Mouse (Mus musculus): ENCODE results near the gene Araf.
A peak's percentile ranks its signal among the peaks of the same experiment; 100 is the strongest.
"Not testable (repeated sequence)": the region's sequence is repeated elsewhere in the genome, so short reads cannot be mapped to it uniquely, and the experiment has no call there.

Araf gene

DNA sequence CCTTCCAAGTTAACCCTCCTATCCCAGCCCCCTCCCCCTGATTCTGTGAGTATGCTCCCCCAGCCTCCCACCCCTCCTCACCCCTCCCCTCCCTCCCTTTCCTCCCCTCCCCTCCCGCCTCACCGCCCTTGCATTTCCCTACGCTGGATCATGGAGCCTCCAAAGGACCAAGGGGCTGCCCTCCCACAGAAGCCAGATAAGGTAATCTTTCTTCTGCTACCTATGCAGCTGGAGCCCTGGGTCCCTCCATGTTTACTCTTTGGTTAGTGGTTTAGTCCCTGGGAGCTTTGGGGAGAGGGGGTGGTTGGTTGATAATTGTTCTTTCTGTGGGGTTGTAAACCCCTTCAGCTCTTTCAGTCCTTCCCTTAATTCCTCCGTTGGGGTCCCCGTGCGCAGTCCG lies at the start of gene Araf:
Araf (plus strand) TSS at position 134 of the 400 bp plus-strand sequence.
- DNase-seq (ENCODE audit: low read depth, low spot score): no peak

DNA sequence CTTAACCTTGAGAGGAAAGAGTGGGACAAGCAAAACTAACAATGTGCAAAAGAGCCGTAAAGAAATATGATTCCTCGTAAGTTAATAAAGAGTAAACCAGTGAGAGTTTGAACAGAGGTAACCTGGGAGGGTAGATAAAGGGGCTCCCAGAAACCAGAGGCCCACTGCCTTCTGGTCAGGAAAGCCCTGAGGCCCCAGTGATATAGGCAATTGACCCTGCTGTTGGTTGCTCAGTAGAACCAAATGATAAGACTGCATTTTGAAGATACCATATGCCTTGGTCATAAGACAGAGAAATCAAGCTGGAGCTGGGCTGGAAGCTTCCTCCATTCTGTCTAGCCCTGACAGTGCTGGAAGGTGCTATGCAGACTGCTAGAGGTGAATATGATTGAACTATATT lies 48.8 kb upstream of the Araf start:
- DNase-seq (ENCODE audit: low read depth, low spot score): no peak

DNA sequence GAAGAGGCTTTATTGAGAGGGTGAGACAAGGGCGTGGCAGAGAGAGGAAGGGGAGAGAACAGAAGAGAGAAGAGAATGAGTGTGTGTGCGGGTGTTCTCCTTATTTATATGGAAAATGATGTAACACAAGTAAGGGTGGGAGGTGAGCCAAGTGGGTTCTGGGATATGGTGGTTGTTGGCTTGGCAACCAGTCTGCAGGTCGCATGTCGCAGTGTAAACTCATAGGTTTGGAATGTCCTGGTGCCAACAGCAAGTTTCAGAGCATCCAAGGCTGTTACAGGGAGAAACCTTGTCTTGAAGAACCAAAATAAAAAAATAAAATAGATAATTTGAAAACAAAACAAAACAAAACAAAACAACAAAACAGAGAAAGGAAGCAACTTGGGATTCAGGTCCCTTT lies 36.4 kb upstream of the Araf start:
- no peak for DNase-seq (ENCODE audit: low read depth, low spot score)

DNA sequence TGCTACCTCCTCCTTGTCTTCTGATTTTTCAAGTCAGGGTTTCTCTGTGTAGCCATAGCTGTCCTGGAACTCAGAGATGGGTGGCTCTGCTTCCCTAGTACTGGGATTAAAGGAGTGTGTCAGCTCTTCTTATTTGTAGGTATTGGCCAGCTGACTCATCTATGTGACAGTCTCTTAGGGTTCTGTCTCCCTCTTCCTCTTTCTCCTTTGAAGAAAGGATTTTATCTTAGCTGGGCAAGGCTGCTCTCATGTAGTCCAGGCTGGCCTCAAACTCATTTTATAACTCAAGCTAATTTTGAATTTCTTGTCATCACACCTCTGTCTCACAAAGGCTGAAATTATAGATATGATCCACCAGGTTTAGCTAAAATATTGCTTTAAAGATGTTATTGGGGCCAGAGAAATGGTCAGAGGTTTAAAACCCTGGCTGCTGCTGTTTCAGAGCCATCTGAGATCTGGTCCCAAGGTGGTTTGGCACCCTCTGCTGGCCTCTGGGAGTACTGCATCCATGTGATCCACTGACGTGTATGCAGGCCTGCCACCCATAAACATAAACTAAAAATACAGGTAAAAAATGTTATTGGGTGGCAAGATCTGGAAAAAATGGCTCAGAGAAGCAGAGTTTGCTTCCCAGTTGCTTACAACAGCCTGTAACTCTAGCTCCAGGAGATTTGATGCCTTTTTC lies 26.8 kb upstream of the Araf start:
- peak; percentile 28 for DNase-seq (ENCODE audit: low read depth, low spot score)

DNA sequence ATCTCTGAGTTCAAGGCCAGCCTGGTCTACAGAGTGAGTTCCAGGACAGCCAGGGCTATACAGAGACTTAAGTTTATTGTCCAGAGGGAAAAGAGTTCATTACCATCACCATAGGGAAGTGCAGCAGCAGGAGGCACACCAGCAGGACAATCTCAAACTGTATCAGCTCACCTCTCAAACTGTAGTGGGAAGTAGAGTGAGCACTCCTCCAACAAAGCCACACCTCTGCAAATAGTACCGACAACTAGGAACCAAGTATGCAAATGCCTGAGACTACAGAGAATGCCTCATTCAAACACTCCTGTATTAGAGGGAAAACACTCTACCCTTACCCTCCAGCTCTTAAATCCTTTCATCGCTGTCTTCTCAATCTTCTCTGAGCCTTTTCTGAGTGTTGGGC lies 25.9 kb upstream of the Araf start:
- DNase-seq (ENCODE audit: low read depth, low spot score): no peak

DNA sequence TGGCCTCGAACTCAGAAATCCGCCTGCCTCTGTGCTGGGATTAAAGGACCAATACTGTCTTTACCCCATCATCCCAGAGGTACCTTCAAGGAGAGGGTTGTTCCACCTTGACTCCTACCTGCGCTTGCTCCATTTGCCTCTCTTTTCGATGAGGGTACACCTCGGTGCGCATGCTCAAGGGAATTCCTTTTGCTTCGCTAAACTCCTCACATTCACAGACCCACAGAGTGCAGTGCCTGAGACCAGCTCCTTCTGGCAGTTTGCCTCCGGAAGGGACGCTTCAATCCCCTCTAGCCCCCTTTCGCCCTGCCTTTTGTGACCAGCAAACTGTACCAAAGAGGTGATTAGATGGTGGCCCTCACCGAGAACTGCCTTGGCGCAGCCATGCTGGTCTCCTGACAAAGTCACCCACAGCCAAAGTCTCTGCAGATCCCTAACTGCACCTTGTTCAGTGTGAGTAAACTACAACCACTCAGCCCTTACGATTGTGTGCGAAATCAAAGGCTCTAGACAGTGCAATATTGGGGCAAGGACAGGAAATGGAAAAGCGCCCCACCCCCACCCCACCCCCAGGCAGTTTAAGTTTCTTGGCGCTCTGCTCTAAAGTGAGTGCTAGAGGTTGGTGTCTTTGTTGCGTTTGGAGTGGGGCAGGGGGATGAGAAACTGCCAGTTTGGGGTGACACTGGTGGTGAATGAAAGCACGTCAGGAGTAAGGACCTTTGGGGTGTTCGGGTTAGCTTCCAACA lies 22.2 kb upstream of the Araf start:
- no peak for DNase-seq (ENCODE audit: low read depth, low spot score)

DNA sequence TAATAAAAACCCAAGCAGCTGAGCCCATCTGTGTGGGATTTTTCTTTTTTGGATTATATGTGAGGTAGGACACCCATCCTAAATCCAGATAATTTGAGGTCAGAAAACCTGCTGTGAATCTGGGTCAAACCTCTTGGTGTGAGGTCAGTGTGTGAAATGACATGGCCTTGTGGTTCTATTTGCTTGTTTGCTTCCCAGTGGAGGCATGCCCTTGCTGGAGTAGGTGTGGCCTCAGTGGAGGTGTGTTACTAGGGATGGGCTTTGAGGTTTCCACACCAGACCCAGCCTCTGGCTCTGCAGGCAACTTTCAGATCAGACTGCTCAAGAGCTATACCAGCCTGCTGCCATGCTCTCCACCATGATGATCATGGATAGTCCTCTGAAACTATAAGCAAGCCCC lies 20.0 kb upstream of the Araf start:
- DNase-seq (ENCODE audit: low read depth, low spot score): no peak

DNA sequence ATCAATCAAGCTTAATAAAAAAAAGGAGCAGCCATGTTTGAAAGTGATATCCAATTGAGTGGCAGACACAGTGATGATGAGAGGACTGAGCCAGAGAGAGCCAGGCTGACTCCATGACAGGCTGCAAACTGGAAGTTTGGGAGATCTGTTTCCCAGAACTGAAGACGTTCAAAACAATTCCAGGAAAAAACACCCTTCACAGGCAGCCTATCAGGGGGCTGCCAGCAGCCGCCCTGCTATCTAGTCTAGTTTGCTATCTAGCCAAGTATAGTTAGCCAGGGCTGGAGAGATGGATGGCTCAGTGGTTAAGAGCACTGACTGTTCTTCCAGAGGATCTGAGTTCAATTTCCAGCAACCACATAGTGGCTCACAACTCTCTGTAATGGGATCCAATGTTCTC lies 10.3 kb upstream of the Araf start:
- no peak for DNase-seq (ENCODE audit: low read depth, low spot score)

DNA sequence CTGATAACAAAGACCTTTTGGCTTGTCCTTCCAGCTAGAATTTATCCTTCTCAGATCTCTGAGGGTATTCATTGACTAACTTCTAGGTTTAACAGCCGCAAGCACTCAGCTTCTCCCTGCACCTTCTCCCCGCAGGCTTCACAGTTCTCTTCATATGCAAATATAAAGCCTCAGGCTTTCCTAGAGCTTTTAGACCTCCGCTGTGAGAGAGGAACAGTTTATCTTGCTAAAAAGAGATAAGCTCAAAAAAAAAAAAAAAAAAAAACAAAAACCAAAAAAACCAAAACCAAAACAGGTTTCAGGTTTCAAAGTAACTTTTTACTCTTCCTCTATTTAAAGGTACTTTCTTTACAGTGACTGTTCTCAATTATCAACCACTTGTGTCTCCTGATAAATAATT lies 5.2 kb upstream of the Araf start:
- DNase-seq (ENCODE audit: low read depth, low spot score): no peak

DNA sequence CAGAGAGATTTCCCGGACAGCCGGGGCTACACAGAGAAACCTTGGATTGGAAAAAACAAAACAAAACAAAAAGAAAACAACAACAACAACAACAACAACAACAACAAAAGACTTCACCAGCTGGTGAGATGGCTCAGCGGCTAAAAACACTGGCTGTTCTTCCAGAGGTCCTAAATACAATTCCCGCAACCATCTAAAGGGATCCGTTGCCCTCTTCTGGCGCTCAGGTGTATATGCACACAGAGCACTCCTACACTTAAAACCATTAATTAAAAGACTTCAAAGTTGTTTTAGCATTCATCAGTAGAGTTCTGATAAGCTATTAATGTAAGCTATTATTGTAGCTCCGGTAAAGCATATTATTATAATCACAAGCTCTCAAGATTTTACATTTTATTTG lies 4.4 kb upstream of the Araf start:
- DNase-seq (ENCODE audit: low read depth, low spot score): no peak

DNA sequence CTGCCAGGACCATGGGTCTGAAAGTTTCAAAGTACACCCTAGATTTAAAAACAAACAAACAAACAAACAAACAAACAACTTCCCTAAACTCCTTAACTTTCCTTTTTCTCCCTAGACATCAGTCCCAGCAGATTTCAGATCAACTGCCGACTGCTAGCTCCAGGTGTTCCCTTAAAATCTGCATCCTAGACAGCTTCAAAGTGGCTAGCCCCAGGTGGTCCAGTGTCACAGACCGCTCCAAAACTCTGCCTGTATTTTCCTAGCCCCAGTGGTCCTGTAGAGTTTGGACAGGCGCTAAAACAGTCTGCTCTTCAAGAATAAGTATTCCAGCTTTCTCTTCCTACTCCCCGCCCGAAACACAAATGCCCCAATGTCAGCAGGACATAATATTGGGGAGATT lies 3.4 kb upstream of the Araf start:
- DNase-seq (ENCODE audit: low read depth, low spot score): no peak

DNA sequence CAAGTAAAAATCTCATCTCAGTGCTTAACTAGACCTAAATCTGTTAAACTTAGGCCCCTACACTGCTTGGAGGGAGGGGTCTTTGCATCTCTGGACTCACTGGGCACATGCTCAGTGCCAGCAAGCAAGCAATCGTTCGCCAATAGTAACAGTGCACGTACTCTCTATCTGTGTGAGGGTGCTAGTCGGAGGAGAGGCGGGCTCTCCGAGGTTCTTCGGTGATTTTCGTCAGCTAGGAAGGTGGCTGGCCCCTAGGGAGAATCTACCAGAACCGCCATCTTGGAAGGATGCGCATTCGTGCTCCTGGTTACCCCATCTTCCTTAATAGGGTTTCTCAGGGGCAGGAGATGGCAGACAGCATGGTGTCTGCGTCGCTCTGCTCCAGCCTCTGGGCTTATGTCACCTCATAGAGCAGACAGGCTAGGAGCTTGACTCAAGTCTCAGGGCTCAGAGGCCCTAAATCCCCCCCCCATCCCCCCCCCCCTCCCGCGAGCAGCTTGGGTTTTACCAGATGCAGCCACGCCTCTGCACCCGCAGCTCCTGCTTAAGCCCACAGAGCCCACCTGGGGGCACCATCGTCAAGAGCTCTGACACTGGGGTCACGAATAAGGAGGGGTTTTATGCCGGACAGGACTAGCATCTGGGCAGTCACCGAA lies 655 bp downstream of the Araf start:
- peak; percentile 88 for DNase-seq (ENCODE audit: low read depth, low spot score)

DNA sequence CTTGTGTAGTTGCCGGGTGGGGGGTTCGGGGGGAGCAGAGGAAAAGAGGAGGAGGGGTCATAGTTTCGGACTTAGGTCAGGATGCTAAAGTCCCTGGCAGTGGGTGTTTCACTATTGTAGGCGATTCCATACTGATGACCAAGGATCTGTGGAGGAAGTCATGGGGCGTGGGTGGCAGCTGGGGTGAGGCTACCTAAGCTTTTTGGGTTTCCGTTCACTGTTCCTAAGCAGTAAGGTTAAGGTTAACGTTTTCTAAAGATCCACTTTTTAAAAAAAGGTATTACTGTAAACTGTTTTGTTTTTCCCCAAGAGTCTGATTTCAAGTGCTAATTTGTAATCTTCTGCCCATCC lies 1.2 kb downstream of the Araf start:
- no peak for DNase-seq (ENCODE audit: low read depth, low spot score)

DNA sequence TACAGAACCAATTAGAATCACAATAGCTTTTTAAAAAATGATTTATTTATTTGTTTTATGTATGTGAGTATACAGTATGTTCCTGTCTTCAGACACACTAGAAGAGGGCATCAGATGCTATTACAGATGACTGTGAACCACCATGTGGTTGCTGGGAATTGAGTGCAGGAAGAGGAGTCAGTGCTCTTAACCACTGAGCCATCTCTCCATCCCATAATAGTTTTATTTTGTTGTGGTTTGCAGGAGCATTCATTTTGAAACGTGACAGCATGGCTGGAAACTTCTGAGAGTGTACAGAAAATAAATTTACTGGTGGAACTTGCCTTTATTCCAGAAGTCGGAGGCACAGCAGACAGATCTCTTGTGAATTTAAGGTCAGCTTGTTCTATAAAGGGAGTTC lies 3.8 kb downstream of the Araf start:
- DNase-seq (ENCODE audit: low read depth, low spot score): no peak

DNA sequence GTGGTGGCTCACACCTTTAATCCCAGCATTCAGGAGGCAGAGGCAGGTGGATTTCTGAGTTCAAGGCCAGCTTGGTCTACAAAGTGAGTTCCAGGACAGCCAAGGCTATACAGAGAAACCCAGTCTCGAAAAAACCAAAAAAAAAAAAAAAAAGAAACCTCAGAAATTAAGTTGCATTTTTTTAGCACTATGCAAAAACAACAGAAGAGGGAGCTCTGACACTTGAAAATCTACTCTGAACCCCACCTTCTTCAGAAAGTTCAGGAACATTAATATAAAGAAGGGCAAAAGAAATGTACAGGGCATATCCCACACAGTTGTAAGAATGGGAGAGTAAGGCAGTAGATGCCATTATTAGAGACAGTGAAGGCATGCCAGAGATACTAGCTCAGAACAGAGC lies 6.7 kb downstream of the Araf start:
- not testable (repeated sequence) for DNase-seq (ENCODE audit: low read depth, low spot score)

DNA sequence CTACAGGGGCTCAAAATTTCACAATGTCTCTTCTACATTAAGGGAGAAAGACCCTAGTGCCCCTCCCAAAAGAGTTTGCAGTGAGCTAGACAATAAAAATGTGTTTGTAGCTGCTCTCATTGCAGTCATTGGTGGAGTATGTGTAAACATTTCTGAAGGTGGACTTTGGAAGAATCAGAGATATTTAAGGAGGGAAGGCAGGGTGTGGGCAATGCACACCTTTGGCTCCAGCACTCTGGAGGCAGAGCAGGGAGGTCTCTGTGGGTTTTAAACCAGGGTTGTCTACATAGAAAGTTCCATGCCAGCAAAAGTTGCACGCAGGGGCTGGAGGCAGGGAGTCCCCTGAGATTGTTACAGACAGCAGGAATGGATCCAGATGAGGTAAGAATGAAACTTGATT lies 8.7 kb downstream of the Araf start:
- DNase-seq (ENCODE audit: low read depth, low spot score): no peak

DNA sequence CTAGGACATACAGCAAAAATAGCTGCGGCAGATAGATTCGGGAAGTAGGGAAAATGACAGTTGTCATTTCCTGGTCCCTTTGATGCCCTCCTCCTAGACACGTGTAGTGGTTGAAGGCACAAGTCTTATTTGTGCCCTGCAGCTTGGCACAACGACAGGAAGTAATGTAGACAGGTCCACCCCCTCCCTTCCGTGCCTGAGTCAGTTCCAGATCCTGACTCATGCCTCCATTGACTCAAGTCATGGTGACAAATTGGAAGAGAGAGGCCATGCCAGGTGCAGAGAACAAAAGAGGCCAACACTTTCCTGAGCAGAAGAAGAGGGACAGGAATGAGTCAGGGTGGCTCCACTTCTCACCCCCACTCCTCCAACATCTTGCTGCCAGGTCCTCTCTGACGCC lies 19.4 kb downstream of the Araf start:
- peak; percentile 42 for DNase-seq (ENCODE audit: low read depth, low spot score)

DNA sequence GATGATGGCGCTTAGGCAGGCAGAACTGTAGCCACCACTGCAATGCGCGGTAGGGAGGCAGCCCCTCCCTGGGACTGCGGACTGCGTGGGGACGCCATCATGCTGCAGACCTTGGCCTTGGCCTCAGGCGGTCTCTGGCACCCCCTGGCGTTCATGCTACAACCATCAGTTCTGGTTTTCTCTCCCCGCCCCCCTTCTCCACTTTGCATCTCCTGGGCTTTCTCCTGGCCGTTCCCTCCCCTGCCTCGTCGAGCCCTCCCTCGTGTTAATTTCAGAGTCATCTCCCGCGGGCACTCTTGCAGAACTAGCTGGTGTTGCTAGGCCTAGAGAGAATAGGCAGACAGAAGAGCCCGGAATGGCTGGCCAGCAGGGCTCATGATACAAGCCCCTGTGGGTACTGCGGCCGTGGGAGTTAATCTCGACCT lies 21.6 kb downstream of the Araf start:
- DNase-seq (ENCODE audit: low read depth, low spot score): peak; percentile 54

DNA sequence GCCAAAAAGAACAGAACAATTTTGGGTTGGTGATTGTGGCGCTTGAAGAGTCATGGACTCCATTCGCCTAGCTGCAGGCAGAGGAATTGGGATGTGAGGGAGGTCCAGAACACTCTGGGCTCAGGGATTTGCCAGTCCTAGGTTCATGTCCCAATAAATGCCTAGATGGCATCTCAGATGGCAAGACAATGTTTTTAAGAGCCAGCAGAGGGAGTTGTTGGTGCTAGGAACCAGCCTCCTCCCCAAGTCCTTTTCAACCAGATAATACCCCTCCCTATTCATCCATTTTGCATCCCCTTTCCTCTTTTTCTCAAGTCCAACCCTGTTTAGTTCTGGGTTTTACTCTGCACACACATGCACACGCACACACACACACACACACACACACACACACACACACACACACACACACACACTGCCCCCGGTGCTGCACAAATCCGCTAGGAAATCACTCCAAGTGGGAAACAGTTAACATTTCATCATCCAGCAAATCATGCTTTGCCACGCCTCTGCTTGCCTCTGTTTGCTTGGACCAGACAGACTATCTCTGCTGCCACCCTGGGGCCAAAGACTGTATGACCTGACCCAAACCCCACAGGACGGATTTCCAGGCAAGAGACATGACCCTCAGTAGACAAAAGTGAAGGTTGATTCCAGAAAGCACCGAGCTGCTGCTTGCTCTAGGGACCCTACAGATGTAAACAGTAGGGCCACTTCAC lies 22.3 kb downstream of the Araf start:
- no peak for DNase-seq (ENCODE audit: low read depth, low spot score)

DNA sequence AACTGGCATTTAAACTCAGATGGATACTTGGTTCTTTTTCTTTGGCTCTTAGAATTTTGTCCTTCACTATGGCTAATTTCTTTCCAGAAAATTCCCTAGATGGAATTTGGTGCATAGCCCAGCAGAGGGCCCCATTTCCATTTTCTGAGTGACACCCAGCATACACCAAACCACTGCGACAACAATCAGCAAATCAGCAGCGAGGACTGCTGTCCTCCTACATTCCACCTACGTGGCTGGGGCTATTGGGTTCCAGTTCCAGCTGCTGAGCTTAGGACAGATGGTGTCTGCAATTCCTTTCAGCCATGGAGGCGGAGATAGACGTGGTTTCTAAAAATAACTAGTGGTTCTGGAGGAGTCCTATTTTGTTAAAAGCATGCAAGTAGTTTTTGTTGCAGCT lies 31.3 kb downstream of the Araf start:
- peak; percentile 91 for DNase-seq (ENCODE audit: low read depth, low spot score)

DNA sequence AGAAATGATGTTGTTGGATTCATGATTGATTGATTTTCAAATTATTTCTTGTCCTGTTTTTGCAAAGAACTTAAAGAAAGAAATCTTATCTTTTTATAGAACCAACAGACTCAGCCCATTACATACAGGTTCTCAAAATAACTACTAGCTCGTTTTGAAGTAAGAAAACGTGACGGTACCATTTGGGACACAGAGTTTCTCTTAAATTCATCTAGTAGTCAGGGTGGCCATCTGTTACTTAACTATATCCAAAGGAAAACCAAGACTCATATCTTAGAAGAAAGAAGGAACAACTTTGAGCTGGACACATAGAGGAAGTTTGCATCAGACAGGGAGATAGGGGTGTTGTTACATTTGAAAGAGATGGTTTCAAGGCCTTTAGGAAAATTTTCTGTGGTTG lies 49.6 kb downstream of the Araf start:
- DNase-seq (ENCODE audit: low read depth, low spot score): peak; percentile 60

DNA sequence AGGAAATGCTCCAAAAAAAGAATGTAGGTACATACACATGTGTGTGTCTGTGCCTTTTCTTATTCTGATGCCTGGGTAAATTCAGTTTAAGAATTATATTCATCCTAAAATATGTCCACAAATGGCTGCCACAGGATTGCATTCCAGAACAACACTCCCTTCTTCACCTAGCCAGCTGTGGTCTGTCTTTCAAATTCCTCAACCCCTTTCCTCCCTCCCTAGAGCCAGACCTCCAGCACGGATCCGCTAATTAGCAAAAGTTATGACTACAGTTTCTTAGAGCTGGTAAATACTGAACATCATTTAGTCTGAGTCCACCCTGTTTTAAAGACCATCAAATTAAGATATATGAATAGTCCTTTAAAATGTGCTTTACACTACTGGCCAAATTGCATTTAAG lies 50.2 kb downstream of the Araf start:
- DNase-seq (ENCODE audit: low read depth, low spot score): no peak
